Mouse (Mus musculus): ENCODE data around the gene Pigp.

GRCm38 (mm10) chr16:94395051-94395450 is 23.4 kb upstream of the Pigp start:
- TF ChIP-seq CTCF (IDR thresholded peaks at IDR 0.05; ENCODE audit: low read depth, low read length) (no peak), POLR2A (IDR thresholded peaks at IDR 0.05; ENCODE audit: borderline replicate concordance, low read depth, low read length) (no peak)

All from bone marrow macrophage, adult 2 months (primary cell).